In genomic region chr5:107402436-107402835, GRCm38 (mm10) we compare ENCODE assay signal across 8 mouse cellular contexts. TPM values are rescaled to one million over a fixed set of nuclear protein-coding genes. Genes with fewer than 3 reads are reported as not detected.
DNase-seq lines count a peak whose midpoint lies in the region; ATAC-seq and TF ChIP-seq lines count a peak whose summit lies in the region.

Ephx4 (plus strand) TSS chr5:107402736.

- WGBS in embryonic facial prominence, embryonic 14.5 days: 14% methylated on average over 5 of the region's 5 CpGs
- 23% methylated on average over 5 of the region's 5 CpGs for WGBS in intestine, embryonic 16.5 days
- 23% methylated on average over 5 of the region's 5 CpGs for WGBS in midbrain, embryonic 15.5 days

- H3K27me3 ChIP-seq in embryonic facial prominence, embryonic 14.5 days (replicated peaks; ENCODE audit: control insufficient read depth, insufficient read depth, low read length): peaks cover 29% of the 10 kb centered on the region
- H3K27me3 ChIP-seq in intestine, embryonic 16.5 days (replicated peaks; ENCODE audit: control insufficient read depth, insufficient read depth, low read length): peaks cover 11% of the 10 kb centered on the region; the same call in 1 of the 2 replicates
- H3K27me3 ChIP-seq in midbrain, embryonic 15.5 days (replicated peaks): peaks cover 27% of the 10 kb centered on the region

- H3K4me1 ChIP-seq in embryonic facial prominence, embryonic 14.5 days (ENCODE audit: control insufficient read depth, insufficient read depth, low read length): no peaks in the 10 kb centered on the region
- H3K4me1 ChIP-seq in intestine, embryonic 16.5 days (ENCODE audit: control insufficient read depth, insufficient read depth, low read length): peaks cover 8% of the 10 kb centered on the region; the same call in 1 of the 2 replicates
- H3K4me1 ChIP-seq in midbrain, embryonic 15.5 days: peaks cover 10% of the 10 kb centered on the region; the same call in 1 of the 2 replicates

- H3K27ac ChIP-seq in left cerebral cortex, adult 2 months: peak within 1 kb of the TSS; percentile 99
- H3K27ac ChIP-seq in embryonic facial prominence, embryonic 14.5 days (replicated peaks; ENCODE audit: low read depth, low read length): no peak within 1 kb of the TSS
- no peak within 1 kb of the TSS for H3K27ac ChIP-seq in intestine, embryonic 16.5 days (ENCODE audit: low read length)
- H3K27ac ChIP-seq in midbrain, embryonic 15.5 days: no peak within 1 kb of the TSS

- no peak for TF ChIP-seq CTCF in left cerebral cortex, adult 2 months (IDR thresholded peaks at IDR 0.05)

- intact Hi-C loops in left cerebral cortex, adult 2 months (cut with DNase I): no loop called here

- H3K9me3 ChIP-seq in embryonic facial prominence, embryonic 14.5 days (ENCODE audit: control insufficient read depth, low read length): no peaks in the 10 kb centered on the region
- no peaks in the 10 kb centered on the region for H3K9me3 ChIP-seq in intestine, embryonic 16.5 days (ENCODE audit: control insufficient read depth, low read length)
- no peaks in the 10 kb centered on the region for H3K9me3 ChIP-seq in midbrain, embryonic 15.5 days

- H3K9ac ChIP-seq in embryonic facial prominence, embryonic 14.5 days (ENCODE audit: low read depth, low read length): peak within 1 kb of the TSS; percentile 73
- peak within 1 kb of the TSS; percentile 69 for H3K9ac ChIP-seq in intestine, embryonic 16.5 days (ENCODE audit: low read depth, low read length)
- H3K9ac ChIP-seq in midbrain, embryonic 15.5 days: peak within 1 kb of the TSS; percentile 54

- ATAC-seq in embryonic facial prominence, embryonic 14.5 days (ENCODE audit: low read depth): no peak
- no peak for ATAC-seq in intestine, embryonic 16.5 days
- no peak for ATAC-seq in midbrain, embryonic 15.5 days (replicated peaks)

- peak within 1 kb of the TSS; percentile 59 for H3K4me3 ChIP-seq in left cerebral cortex, adult 2 months
- H3K4me3 ChIP-seq in embryonic facial prominence, embryonic 14.5 days (ENCODE audit: low read depth, low read length): peak within 1 kb of the TSS; percentile 62
- peak within 1 kb of the TSS; percentile 63 for H3K4me3 ChIP-seq in intestine, embryonic 16.5 days (ENCODE audit: low read length)
- peak within 1 kb of the TSS; percentile 61 for H3K4me3 ChIP-seq in midbrain, embryonic 15.5 days

- H3K36me3 ChIP-seq in embryonic facial prominence, embryonic 14.5 days (ENCODE audit: control insufficient read depth, insufficient read depth, low read length): no peaks in the 10 kb centered on the region
- no peaks in the 10 kb centered on the region for H3K36me3 ChIP-seq in intestine, embryonic 16.5 days (ENCODE audit: control insufficient read depth, insufficient read depth, low read length)
- H3K36me3 ChIP-seq in midbrain, embryonic 15.5 days (replicated peaks): no peaks in the 10 kb centered on the region

- H3K4me2 ChIP-seq in embryonic facial prominence, embryonic 14.5 days (ENCODE audit: low read depth, low read length): peak within 1 kb of the TSS; percentile 98
- H3K4me2 ChIP-seq in intestine, embryonic 16.5 days (ENCODE audit: low read depth, low read length): peak within 1 kb of the TSS; percentile 99
- H3K4me2 ChIP-seq in midbrain, embryonic 15.5 days: peak within 1 kb of the TSS; percentile 93

- no peak for DNase-seq in left cerebral cortex, adult 2 months (ENCODE audit: extremely low spot score in 1 of 2, low spot score in 2 of 2)
- no peak for DNase-seq in left cerebral cortex, adult 9 months (ENCODE audit: low spot score in 2 of 2)
- no peak for DNase-seq in embryonic facial prominence, embryonic 14.5 days (ENCODE audit: low spot score)
- no peak for DNase-seq in urinary bladder, postnatal 14 days (ENCODE audit: low spot score)
- no peak for DNase-seq in cerebellum, postnatal 4 days (ENCODE audit: low spot score in 2 of 2)
- no peak for DNase-seq in right cerebral cortex, postnatal 14 days

RNA-seq across cellular contexts. Expression of gene Ephx4, which starts in this region (rescaled TPM):
- total RNA-seq in left cerebral cortex, adult 2 months (2021): 10 to 100 TPM; 81.8 to 92.1 TPM
- 2.8 and 3.2 TPM in 2 replicates for polyA plus RNA-seq in embryonic facial prominence, embryonic 14.5 days (2014; fragmentation: Nextera tagmentation; extraction: Ambion mirVana)
- polyA plus RNA-seq in intestine, embryonic 16.5 days (2015; fragmentation: Nextera tagmentation; extraction: Ambion mirVana): 0.21 and 0.50 TPM in 2 replicates
- polyA plus RNA-seq in midbrain, embryonic 15.5 days (2015; fragmentation: Nextera tagmentation; extraction: Ambion mirVana): 1.6 and 2.2 TPM in 2 replicates
